Mouse (Mus musculus) pancreas, adult 10 weeks (tissue): ENCODE data around the gene Nhej1. TPM values are rescaled to one million over a fixed set of nuclear protein-coding genes. Genes with fewer than 3 reads are reported as not detected.

Experiments used
- polyA plus RNA-seq: library from polyadenylated mRNA; stranded (reverse); fragments of 350-450 nt; fragmentation: Illumina TruSeq; extraction: RNeasy Lipid Tissue Mini Kit (QIAGEN cat#74804); gene quantifications from one replicate; pipeline ENCODE4 v1.2.3, GENCODE M21; 2015; ENCODE audit warnings: low read depth, low replicate concordance; ENCODE audit not compliant: insufficient read depth

Gene Nhej1
- polyA plus RNA-seq = 1.1 TPM

DNA sequence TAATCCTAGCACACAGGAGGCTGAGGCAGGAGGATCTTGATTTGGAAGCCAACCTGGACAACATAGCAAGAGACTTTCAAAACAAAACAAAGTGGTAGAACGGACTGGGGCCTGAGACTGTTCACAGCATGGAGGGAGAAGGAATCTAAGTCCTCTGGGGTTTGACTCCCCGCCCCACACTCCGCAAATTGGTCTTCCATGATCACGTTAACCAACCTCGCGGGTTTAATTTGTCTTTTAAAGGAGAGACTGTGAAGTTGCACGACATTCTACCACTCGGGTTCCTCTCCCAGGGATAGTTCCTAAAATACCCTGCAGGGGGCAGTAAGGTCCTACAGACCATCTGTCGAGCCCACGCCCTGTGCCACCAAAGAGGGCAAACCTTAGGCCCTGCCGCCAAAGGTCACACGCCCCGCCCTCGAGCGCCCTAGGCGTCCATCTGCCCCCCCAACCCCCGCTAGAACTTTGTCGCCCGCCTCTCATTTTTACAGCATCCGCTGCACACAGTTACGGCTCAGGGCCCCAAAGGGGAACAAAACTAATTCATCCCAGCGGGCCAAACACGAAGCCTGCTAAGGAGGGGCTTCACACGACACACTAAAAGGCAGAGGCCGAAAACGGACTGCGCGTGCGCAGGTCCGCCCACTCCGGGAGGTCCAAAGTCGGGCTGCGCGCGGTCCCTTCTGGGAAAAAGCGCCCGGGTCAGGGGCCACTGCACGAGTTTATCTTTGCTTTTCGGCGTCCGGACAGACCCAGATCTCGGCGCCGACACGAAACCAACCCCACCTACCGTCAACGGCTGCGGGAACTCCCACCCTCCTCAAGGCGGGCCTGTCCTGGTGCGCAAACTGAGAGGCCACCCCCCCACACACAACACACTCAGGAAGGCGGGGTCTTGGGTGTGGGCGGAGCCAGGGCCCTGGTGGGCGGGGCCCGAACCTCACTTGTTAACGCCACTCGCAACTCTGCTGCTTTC lies at the start of gene Nhej1:
Nhej1 (minus strand) TSS at position 855 of the 976 bp plus-strand sequence.

GRCm38 (mm10) chr1:75168472-75169464 lies 43.8 kb upstream of the Nhej1 start, which contains the start of gene Zfand2b:
Gene Zfand2b, plus strand, starts transcription at chr1:75168646.

GRCm38 (mm10) chr1:75142301-75143261 lies 17.6 kb upstream of the Nhej1 start, which contains the start of the genes Cnppd1 and Retreg2:
Gene Cnppd1, minus strand, starts transcription at chr1:75142711.
Gene Retreg2, plus strand, starts transcription at chr1:75142778.

DNA sequence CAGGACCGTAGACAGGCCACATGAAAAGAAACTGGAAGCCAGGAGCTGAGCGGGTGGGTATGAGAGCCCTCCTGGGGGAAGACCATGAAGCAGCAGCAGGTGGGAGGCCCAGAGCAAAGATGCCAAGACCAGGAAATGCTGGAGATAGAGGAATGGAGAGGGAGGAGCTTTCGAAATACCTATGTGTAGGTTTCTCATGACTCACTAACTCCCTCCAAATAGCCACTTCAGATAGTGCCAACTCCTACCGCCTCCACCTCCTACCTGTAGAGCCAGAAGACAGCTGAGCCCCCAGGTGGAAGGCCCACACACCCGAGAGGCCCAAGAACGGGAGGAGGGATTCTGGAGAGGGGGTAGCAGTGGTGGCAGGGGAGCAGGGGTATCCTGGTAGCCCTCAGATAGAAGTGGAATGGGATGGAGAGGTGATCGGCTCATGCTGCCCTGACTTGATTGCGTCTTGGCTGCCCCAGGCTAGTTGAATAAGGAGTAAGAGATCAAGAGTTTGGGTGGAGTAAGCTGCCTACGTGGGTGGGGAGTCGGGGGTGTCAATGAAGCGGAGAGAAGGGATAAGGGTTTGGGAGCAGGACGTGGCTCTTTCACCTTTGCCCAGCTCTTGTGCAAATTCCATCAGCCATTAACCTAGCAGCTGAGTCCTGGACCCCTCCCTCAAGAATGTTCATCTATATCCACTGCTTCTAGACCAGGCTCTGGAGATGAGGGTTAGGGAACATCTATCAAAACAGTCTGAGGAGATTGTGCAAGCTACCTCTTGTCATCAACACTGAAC lies 8.6 kb upstream of the Nhej1 start, which contains the start of gene Slc23a3:
Slc23a3 (minus strand) TSS at position 470 of the 787 bp plus-strand sequence.

DNA sequence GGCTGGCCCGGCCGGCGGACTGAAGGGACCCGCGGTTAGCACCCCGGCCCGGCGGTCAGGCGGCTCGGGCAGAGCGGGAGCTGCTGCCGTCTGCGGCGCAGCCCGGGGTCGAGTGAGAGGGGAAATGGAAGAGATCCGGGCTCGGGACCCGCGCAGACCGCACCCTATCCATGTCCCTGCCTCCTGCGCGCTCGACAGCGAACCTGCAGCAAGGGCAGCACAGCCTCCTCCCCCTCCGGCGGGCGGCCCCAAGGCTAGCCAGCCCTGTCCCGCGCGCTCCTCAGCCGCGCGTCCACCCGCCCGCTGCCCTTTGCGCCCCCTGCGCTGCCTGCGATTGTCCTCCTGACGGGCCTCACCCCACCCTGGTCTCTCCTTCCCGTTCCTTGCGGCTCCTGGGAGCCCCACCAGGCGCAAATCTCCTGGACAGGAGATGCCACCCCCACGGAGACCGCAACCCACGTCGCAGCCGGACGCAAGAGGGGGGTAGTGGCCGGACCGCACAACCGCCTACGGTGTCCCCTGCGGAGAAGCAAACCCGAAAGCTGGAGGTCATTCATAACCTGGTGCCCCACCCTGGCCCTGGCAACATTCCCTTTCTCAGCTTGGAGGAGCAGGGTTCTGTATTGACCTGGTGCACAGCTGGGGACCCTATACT lies 173.3 kb downstream of the Nhej1 start, which contains the start of gene Ihh:
Ihh (minus strand) TSS at position 117 of the 655 bp plus-strand sequence.

GRCm38 (mm10) chr1:74935402-74935801 lies 189.6 kb downstream of the Nhej1 start, which contains the start of gene Cfap65:
Gene Cfap65, minus strand, starts transcription at chr1:74935599.

Other genes starting within 250 kb of the Nhej1 start
- gene Fev, start 239.8 kb downstream of the Nhej1 start, polyA plus RNA-seq = 0.76 TPM
- 2.2 TPM for gene Cryba2, start 232.1 kb downstream of the Nhej1 start, polyA plus RNA-seq
- gene Cfap65, start 189.6 kb downstream of the Nhej1 start, polyA plus RNA-seq = not detected
- gene Ihh, start 173.5 kb downstream of the Nhej1 start, polyA plus RNA-seq = not detected
- 1.2 TPM for gene Slc23a3, start 8.7 kb upstream of the Nhej1 start, polyA plus RNA-seq
- gene Cnppd1, start 17.5 kb upstream of the Nhej1 start, polyA plus RNA-seq = 19.2 TPM
- 24.8 TPM for gene Retreg2, start 17.6 kb upstream of the Nhej1 start, polyA plus RNA-seq
- 12.2 TPM for gene Zfand2b, start 43.4 kb upstream of the Nhej1 start, polyA plus RNA-seq
- 14.2 TPM for gene Abcb6, start 55.2 kb upstream of the Nhej1 start, polyA plus RNA-seq
- 9.4 TPM for gene Ankzf1, start 67.0 kb upstream of the Nhej1 start, polyA plus RNA-seq
- 7.1 TPM for gene Atg9a, start 67.0 kb upstream of the Nhej1 start, polyA plus RNA-seq
- 4.2 TPM for gene Glb1l, start 85.6 kb upstream of the Nhej1 start, polyA plus RNA-seq
- 22.9 TPM for gene Stk16, start 85.6 kb upstream of the Nhej1 start, polyA plus RNA-seq
- 23.9 TPM for gene Tuba4a, start 94.7 kb upstream of the Nhej1 start, polyA plus RNA-seq
- gene A630095N17Rik, start 106.9 kb upstream of the Nhej1 start, polyA plus RNA-seq = not detected
- gene Dnajb2, start 111.2 kb upstream of the Nhej1 start, polyA plus RNA-seq = 13.9 TPM
- 16.1 TPM for gene Ptprn, start 139.3 kb upstream of the Nhej1 start, polyA plus RNA-seq
- gene Resp18, start 153.2 kb upstream of the Nhej1 start, polyA plus RNA-seq = 153 TPM
- 22.2 TPM for gene Dnpep, start 192.8 kb upstream of the Nhej1 start, polyA plus RNA-seq
- gene Des, start 235.1 kb upstream of the Nhej1 start, polyA plus RNA-seq = 10.5 TPM